Mouse (Mus musculus): Measurements from ENCODE around the gene 4930455H04Rik.

GRCm38 (mm10) chr3:116928994-116929393 lies 39.1 kb upstream of the 4930455H04Rik start:
- TF ChIP-seq CTCF (conservative IDR thresholded peaks at IDR 0.05; ENCODE audit: insufficient read depth, insufficient read length, low read depth, low read length): no peak
- no peak for TF ChIP-seq POLR2A (IDR thresholded peaks at IDR 0.05; ENCODE audit: low read depth, low read length)
